Mouse (Mus musculus) brain, embryonic 14.5 days (tissue): ENCODE results near the gene Lca5. TPM values are rescaled to one million over a fixed set of nuclear protein-coding genes. Genes with fewer than 3 reads are reported as not detected.

Experiments
- DNase-seq: peaks from one replicate; pipeline ENCODE4 v3.0.0-alpha.2; 2011; ENCODE audit warnings: low read depth
- CTCF ChIP-seq: fragments of 200-500 bp; IDR thresholded peaks from 2 replicates; pipeline ENCODE4 v1.5.1; 2012; ENCODE audit warnings: inconsistent platforms, mild to moderate bottlenecking, moderate library complexity, borderline replicate concordance; ENCODE audit not compliant: insufficient read depth, insufficient read length; ENCODE audit errors: extremely low read depth
- POLR2A ChIP-seq: fragments of 200-500 bp; IDR thresholded peaks from 2 replicates; pipeline ENCODE4 v1.6.1; 2012; ENCODE audit warnings: mild to moderate bottlenecking, inconsistent platforms, borderline replicate concordance; ENCODE audit not compliant: poor library complexity, insufficient read depth, insufficient read length, severe bottlenecking; ENCODE audit errors: extremely low read depth
- polyA plus RNA-seq: library from polyadenylated mRNA; depleted of rRNA; stranded (reverse); fragments of >200 nt; gene quantifications from 2 replicates; pipeline ENCODE4 v1.2.3, GENCODE M21; 2012; rRNA removed

The Lca5 gene
- polyA plus RNA-seq: 19.5 and 21.8 TPM in 2 replicates

- DNase-seq: peak; percentile 99
- TF ChIP-seq CTCF: no peak
- TF ChIP-seq POLR2A: peak; percentile 50; the same call in 1 of the 2 replicates
Measured at GRCm38 (mm10) chr9:83440392-83441357, at the start of gene Lca5. Gene Lca5 (minus strand): TSS chr9:83441127.

- TF ChIP-seq POLR2A (no peak), CTCF (peak; percentile 40; the same call in 1 of the 2 replicates)
Measured at GRCm38 (mm10) chr9:83488491-83489210, 47.7 kb upstream of the Lca5 start.

GRCm38 (mm10) chr9:83487771-83488470, 47.0 kb upstream of the Lca5 start:
- TF ChIP-seq CTCF: no peak
- TF ChIP-seq POLR2A: no peak
- DNase-seq: peak; percentile 95

More at GRCm38 (mm10) chr9:83488491-83489210, 47.7 kb upstream of the Lca5 start:
- DNase-seq: peak; percentile 82

- no peak for TF ChIP-seq POLR2A
- TF ChIP-seq CTCF: no peak
- DNase-seq: no peak
Measured at GRCm38 (mm10) chr9:83485966-83486365, 45.0 kb upstream of the Lca5 start.

- DNase-seq: no peak
- no peak for TF ChIP-seq CTCF
- no peak for TF ChIP-seq POLR2A
Measured at GRCm38 (mm10) chr9:83485357-83485756, 44.4 kb upstream of the Lca5 start.

GRCm38 (mm10) chr9:83483419-83483818, 42.5 kb upstream of the Lca5 start:
- DNase-seq: no peak

GRCm38 (mm10) chr9:83482176-83482949, 41.4 kb upstream of the Lca5 start:
- DNase-seq: peak; percentile 42
- TF ChIP-seq CTCF: no peak
- TF ChIP-seq POLR2A: no peak

More at GRCm38 (mm10) chr9:83483419-83483818, 42.5 kb upstream of the Lca5 start:
- TF ChIP-seq CTCF: no peak
- TF ChIP-seq POLR2A: no peak

GRCm38 (mm10) chr9:83469871-83470270, 28.9 kb upstream of the Lca5 start:
- no peak for TF ChIP-seq CTCF

GRCm38 (mm10) chr9:83447771-83448170, 6.8 kb upstream of the Lca5 start:
- DNase-seq: peak; percentile 81
- TF ChIP-seq CTCF (no peak), POLR2A (peak; percentile 51; the same call in 1 of the 2 replicates)

More at GRCm38 (mm10) chr9:83469871-83470270, 28.9 kb upstream of the Lca5 start:
- no peak for DNase-seq

- TF ChIP-seq CTCF (no peak), POLR2A (no peak)
- DNase-seq: peak; percentile 15
Measured at GRCm38 (mm10) chr9:83447176-83447575, 6.2 kb upstream of the Lca5 start.
